Mouse (Mus musculus): ENCODE measurements around the gene Olfr1046.
"Not testable (repeated sequence)": the region's sequence is repeated elsewhere in the genome, so short reads cannot be mapped to it uniquely, and the experiment has no call there.

Gene Olfr1046

DNA sequence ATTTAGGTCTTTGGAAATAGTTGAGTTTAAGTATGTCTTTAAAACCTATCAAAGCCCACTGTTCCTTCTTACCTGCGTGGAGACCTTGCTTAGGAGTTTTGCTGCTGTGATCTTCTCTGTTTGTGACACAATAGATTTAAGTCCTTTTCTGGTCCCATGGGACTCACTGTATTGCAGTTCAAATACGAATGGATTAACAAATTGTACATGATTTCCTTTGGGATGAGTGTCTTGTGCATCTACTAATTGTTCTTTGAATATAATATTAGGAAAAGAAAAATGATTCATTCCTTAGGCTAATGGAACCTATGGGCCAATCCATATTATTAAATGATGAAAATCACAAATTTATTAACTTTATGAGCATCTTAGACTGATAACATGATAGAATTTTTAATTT lies at the start of gene Olfr1046:
Olfr1046 (minus strand) TSS at position 101 of the 400 bp plus-strand sequence.
- in situ Hi-C loops (cut with MboI, MseI), result no loop called here

DNA sequence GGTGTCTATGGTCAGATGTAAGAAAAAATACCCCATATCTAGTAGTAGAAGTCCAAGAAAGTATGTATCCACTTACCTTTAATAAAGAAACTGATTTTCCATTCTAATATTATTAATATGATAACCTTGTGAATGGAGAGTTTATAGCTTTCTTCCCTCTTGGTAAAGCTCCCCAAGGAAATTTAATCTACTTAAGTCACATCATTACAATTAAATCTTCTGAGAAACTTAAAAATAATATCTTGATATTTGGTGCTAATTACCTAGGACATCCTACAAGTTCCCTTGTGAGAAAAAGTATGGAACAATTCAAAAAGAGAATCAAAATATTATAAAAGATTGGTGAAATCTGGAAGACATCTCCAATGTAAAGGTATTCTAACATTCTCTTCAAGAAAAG lies 39.1 kb upstream of the Olfr1046 start, which contains the start of gene Olfr1049:
Olfr1049 (minus strand) TSS at position 101 of the 400 bp plus-strand sequence.
- in situ Hi-C loops (cut with MboI, MseI), result not testable (repeated sequence)

DNA sequence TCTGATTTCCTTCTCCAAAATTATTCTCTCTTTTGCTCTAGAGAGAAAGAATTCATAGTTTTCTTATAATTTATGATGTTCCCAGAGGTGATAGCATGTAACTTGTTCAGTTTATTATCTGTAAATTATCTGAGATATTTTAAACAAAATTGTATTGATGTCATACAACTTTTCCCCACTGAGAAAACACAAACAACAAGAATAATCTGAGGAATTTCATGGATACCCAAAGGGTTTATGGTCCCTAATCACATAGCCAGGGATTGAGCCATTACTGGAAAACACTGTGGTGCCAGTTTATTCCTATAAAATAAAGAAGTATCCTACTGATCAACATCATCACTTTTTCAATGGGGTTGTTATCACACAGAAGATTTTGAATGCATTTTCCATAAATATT lies 21.1 kb upstream of the Olfr1046 start, which contains the start of gene Olfr1048:
Olfr1048 (minus strand) TSS at position 101 of the 400 bp plus-strand sequence.
- in situ Hi-C loops (cut with MboI, MseI), result no loop called here

DNA sequence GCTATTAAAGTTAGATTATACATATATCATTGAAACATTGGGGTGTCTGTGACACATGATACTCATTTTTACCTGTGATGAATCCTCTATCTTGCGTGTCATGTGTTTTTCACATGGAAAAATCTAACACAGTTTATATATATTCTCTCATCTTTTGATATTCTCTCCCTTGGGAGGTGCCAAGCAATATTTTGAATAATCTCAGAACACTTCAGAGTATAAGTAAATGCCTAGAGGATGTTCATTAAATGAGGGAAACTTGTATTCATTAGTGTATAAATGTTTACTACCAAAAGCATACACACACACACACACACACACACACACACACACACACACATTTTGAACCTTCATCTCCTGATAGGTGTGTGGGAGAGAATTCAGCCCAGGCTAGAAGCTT lies 12.2 kb upstream of the Olfr1046 start, which contains the start of gene Olfr1047:
Olfr1047 (minus strand) TSS at position 101 of the 400 bp plus-strand sequence.
- in situ Hi-C loops (cut with MboI, MseI), result no loop called here

DNA sequence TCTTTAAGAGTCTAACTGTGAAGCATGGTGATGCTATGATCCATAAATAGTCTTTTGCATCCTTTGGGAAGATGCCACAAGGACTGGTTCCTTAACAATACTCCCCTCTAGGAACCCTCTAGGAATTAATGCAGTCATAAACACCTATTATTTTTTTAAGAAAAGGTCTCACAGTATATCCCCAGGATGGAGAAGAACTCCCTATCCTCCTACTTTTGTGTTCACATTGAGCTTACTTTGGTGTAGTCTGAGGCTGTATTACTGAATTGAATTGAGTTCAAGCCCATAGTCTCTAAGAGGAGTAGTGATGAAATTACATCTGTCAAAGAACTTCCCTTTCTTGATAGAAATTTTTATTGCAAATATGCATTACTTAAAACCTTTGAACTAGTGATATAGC lies 16.2 kb downstream of the Olfr1046 start, which contains the start of gene Olfr1045:
Olfr1045 (minus strand) TSS at position 101 of the 400 bp plus-strand sequence.
- in situ Hi-C loops (cut with MboI, MseI), result no loop called here

DNA sequence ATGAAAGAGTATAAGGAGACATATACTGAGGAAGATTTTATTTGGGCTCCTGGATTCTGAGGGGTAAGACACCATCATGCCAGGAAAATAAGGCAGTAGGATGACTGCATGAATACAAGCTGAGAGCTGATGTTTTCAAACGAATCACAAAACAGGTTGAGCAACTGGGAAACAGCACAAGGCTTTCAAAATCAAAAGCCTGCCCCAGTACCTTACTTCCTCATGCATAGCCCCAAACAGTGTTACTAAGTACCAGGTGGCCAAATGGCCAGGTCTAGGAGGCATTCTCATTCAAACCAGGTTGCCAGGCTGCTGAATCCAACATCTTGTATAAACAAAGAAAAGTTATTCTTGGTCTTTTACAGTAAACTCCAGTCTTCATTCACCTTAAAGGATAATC lies 23.3 kb downstream of the Olfr1046 start:
- in situ Hi-C loops (cut with MboI, MseI), result no loop called here

DNA sequence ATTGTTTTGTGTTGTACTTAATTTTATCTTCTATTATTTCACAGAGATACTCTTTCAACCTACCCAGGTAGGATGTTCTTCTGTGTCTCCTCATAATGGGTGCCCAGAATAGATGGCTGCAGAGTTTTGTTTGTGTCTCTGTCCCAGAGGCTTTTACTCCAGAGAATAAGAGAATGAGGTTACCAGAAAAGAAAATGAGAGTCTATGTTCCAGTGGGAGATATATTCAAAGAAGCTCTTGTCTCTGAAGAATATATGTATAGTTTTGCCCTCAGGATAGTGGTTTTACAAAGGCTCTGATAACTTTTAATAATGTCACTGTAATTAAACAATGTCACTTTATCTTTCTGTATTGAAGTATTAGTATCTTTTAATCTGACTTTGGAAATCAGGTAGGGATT lies 33.5 kb downstream of the Olfr1046 start, which contains the start of gene Olfr52:
Olfr52 (minus strand) TSS at position 101 of the 400 bp plus-strand sequence.
- in situ Hi-C loops (cut with MboI, MseI), result no loop called here

DNA sequence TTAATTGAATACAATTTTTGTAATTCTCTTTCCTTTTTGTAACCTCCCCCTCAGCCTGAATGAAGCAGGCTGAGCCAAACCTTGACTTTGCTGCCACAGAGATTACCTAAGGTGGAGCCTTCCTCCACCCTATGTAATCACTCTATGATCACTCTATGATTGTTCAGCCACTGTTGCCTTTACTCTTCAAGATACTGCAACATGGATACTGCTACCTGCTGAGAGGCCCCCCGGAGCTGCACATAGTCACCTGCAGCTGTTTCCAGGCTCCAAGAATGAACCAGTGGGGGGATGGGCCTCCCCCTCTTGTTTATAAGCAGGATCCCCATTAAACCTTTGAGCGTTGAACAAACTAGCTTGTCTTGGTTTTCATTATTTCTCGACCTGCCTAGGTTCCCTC lies 39.2 kb downstream of the Olfr1046 start:
- in situ Hi-C loops (cut with MboI, MseI), result no loop called here

DNA sequence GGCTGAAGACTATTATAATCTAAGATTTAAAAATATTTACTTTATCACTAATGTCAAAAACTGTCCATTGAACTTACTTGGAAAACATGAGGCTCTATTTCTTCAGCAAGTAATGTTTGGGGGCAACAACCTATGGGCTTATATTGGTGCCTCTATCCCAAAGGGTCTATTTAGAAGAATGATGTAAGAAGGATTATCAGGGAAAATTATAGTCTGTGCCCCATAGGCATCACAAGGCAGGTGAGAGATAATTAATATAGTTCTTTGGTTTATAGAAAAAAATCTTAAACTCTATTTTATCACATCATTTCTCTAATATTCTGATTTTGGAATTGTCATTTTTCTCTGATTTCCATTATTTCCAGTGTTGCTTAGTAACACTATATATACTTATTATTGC lies 41.4 kb downstream of the Olfr1046 start, which contains the start of gene Olfr1044:
Olfr1044 (minus strand) TSS at position 101 of the 400 bp plus-strand sequence.
- in situ Hi-C loops (cut with MboI, MseI), result no loop called here

DNA sequence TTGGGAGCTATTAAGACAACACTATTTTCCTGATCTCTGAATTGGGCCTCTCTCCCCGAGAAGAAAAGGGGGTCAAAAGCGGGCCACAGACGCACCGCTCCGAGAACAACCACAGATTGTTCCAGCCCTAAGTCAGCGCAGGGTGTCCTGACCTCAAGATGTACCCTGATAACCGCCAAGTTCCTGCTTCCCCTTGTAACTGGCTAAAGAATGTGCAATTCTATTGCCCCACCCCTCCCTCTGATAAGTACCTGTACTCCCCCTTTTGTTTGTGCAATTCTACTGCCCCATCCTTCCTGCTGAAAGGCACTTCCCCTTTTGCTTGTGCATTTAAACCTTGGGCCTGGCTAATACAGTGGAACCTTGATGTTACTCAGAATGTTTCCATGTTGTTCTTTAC lies 43.7 kb downstream of the Olfr1046 start:
- in situ Hi-C loops (cut with MboI, MseI), result not testable (repeated sequence)

DNA sequence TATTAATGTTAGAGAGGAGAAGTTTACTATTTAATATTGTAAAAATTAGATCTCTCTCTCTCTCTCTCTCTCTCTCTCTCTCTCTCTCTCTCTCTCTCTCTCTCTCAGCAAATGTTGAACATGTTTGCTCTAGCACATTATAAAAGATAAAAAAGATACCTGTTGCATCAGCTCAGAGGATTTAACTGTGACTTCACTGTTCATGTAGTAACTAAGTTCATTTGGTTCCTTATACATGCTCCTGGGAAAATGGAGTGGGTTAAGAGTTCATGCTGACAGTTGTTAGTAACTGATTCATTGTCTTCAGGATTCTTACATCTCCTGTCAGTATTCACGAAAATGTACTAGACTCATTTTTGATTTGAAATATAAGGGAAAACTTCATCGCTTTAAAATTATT lies 51.7 kb downstream of the Olfr1046 start, which contains the start of gene Olfr1043:
Olfr1043 (minus strand) TSS at position 101 of the 400 bp plus-strand sequence.
- in situ Hi-C loops (cut with MboI, MseI), result no loop called here
